Mouse (Mus musculus): Measurements from ENCODE around the gene Tm6sf1. TPM values are rescaled to one million over a fixed set of nuclear protein-coding genes. Genes with fewer than 3 reads are reported as not detected.
A peak's percentile ranks its signal among the peaks of the same experiment; 100 is the strongest.

Gene Tm6sf1
- total and polyA plus RNA-seq, 2 experiments from 2014 or later: 7.0 to 12.9 TPM

GRCm38 (mm10) chr7:81860071-81860470 is 1.3 kb downstream of the Tm6sf1 start:
- 43% methylated on average over 11 of the region's 11 CpGs for WGBS
- Histone ChIP-seq H3K9ac (no peak overlapping the region), H3K4me1 (ENCODE audit: insufficient read depth) (no peaks in the 10 kb centered on the region), H3K4me3 (ENCODE audit: low read depth, low read length) (no peak overlapping the region), H3K27me3 (ENCODE audit: insufficient read depth, low read length) (no peaks in the 10 kb centered on the region; the same call in 1 of the 2 replicates), H3K4me2 (ENCODE audit: low read depth) (peak overlapping the region; percentile 19; the same call in 1 of the 2 replicates), H3K27ac (ENCODE audit: low read depth, low read length) (no peak overlapping the region), H3K36me3 (ENCODE audit: insufficient read depth) (no peaks in the 10 kb centered on the region), H3K9me3 (ENCODE audit: low read length) (no peaks in the 10 kb centered on the region)
- DNase-seq: peak; percentile 19
- ATAC-seq: no peak; the same call in 1 of the 2 replicates
- TF ChIP-seq CTCF (IDR thresholded peaks at IDR 0.05; ENCODE audit: low read depth): no peak

DNA sequence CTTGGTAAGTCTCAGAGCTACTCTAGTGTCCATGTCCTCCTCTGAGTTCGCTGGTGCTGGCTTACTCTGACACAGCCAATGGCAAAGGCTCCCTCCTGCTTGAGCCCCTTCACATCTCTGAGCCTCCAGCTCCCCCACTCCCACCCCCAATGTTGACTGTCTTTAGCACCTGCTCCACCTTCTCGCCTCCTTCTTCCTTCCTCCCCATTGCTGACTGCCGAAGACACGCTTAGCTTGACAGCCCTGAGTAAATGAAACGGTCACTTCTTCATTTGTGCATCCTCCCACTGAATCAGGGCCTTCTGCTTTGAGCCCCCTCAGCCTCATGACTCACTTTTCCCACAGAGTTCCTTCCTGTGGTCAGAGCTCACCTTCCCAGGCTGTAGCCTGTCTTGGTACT is 2.2 kb downstream of the Tm6sf1 start:
- H3K4me2 ChIP-seq (ENCODE audit: low read depth): no peak overlapping the region
- no peak for ATAC-seq
- no peaks in the 10 kb centered on the region for H3K36me3 ChIP-seq (ENCODE audit: insufficient read depth)
- TF ChIP-seq CTCF (IDR thresholded peaks at IDR 0.05; ENCODE audit: low read depth): no peak
- no peaks in the 10 kb centered on the region for H3K9me3 ChIP-seq (ENCODE audit: low read length)
- no peak overlapping the region for H3K27ac ChIP-seq (ENCODE audit: low read depth, low read length)
- H3K9ac ChIP-seq: no peak overlapping the region
- no peaks in the 10 kb centered on the region; the same call in 1 of the 2 replicates for H3K27me3 ChIP-seq (ENCODE audit: insufficient read depth, low read length)
- no peaks in the 10 kb centered on the region for H3K4me1 ChIP-seq (ENCODE audit: insufficient read depth)
- H3K4me3 ChIP-seq (ENCODE audit: low read depth, low read length): no peak overlapping the region
- DNase-seq: no peak
- WGBS: 83% methylated on average over 5 of the region's 5 CpGs

DNA sequence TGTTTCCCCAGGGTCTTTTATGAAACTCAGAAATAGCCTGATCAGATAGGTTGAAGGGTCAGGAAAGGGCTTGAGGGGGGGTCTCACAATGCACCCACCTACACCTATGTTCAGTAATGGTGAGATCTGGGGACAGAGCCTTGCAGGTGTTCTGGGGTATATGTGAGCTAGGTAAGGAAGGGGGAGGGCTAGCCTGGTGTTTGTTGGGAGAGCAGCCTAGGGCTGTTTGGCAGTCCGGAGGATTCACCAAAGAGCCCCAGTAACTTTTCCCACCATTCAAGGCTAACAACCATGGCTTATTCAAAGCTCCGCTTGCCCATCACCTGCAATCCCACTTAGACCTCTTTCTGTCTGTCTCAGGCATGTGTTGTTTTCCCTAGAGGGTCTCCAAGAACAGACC is 2.7 kb downstream of the Tm6sf1 start:
- Histone ChIP-seq H3K4me1 (ENCODE audit: insufficient read depth) (no peaks in the 10 kb centered on the region), H3K4me3 (ENCODE audit: low read depth, low read length) (no peak overlapping the region), H3K36me3 (ENCODE audit: insufficient read depth) (no peaks in the 10 kb centered on the region), H3K9ac (no peak overlapping the region), H3K9me3 (ENCODE audit: low read length) (no peaks in the 10 kb centered on the region), H3K27ac (ENCODE audit: low read depth, low read length) (no peak overlapping the region), H3K4me2 (ENCODE audit: low read depth) (no peak overlapping the region), H3K27me3 (ENCODE audit: insufficient read depth, low read length) (no peaks in the 10 kb centered on the region; the same call in 1 of the 2 replicates)
- no peak for TF ChIP-seq CTCF (IDR thresholded peaks at IDR 0.05; ENCODE audit: low read depth)
- WGBS: 89% methylated on average over 2 of the region's 2 CpGs
- no peak for ATAC-seq
- DNase-seq: no peak

DNA sequence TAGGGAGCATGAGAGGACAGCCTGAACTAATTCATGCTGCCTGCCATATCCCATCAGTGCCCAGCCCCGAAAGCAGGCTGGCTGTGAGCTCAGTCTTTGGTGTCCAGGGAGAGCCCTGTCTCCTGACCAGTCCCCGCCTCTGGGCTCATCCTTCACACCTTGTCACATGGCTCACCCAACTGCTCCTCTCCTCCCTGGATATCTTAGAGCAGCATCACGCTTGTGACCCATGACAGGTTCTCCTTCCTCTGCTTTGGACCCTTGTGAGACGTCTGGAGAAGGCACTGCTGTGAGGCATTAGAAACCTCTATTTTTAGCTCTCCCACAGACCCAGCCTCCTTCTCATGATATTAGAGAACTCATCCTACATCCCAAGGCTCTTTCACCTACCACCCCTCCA is 3.1 kb downstream of the Tm6sf1 start:
- no peaks in the 10 kb centered on the region for H3K36me3 ChIP-seq (ENCODE audit: insufficient read depth)
- no peak for TF ChIP-seq CTCF (IDR thresholded peaks at IDR 0.05; ENCODE audit: low read depth)
- no peak overlapping the region for H3K27ac ChIP-seq (ENCODE audit: low read depth, low read length)
- H3K27me3 ChIP-seq (ENCODE audit: insufficient read depth, low read length): no peaks in the 10 kb centered on the region
- no peaks in the 10 kb centered on the region for H3K4me1 ChIP-seq (ENCODE audit: insufficient read depth)
- DNase-seq: no peak
- no peaks in the 10 kb centered on the region for H3K9me3 ChIP-seq (ENCODE audit: low read length)
- no peak overlapping the region for H3K4me2 ChIP-seq (ENCODE audit: low read depth)
- no peak overlapping the region for H3K9ac ChIP-seq
- no peak for ATAC-seq
- no peak overlapping the region for H3K4me3 ChIP-seq (ENCODE audit: low read depth, low read length)
- WGBS: 78% methylated on average over 4 of the region's 4 CpGs

GRCm38 (mm10) chr7:81862587-81863583 is 4.1 kb downstream of the Tm6sf1 start:
- Histone ChIP-seq H3K36me3 (ENCODE audit: insufficient read depth) (no peaks in the 10 kb centered on the region), H3K4me2 (ENCODE audit: low read depth) (no peak overlapping the region), H3K4me3 (ENCODE audit: low read depth, low read length) (no peak overlapping the region), H3K27ac (ENCODE audit: low read depth, low read length) (no peak overlapping the region), H3K27me3 (ENCODE audit: insufficient read depth, low read length) (no peaks in the 10 kb centered on the region), H3K9me3 (ENCODE audit: low read length) (no peaks in the 10 kb centered on the region), H3K9ac (no peak overlapping the region), H3K4me1 (ENCODE audit: insufficient read depth) (no peaks in the 10 kb centered on the region)
- no peak for ATAC-seq
- no peak for TF ChIP-seq CTCF (IDR thresholded peaks at IDR 0.05; ENCODE audit: low read depth)
- WGBS: 73% methylated on average over 24 of the region's 24 CpGs
- DNase-seq: no peak

- ATAC-seq (no peak), DNase-seq (no peak)
- no peak for TF ChIP-seq CTCF (IDR thresholded peaks at IDR 0.05; ENCODE audit: low read depth)
- Histone ChIP-seq H3K4me1 (ENCODE audit: insufficient read depth) (no peaks in the 10 kb centered on the region), H3K9ac (no peak overlapping the region), H3K36me3 (ENCODE audit: insufficient read depth) (no peaks in the 10 kb centered on the region), H3K9me3 (ENCODE audit: low read length) (no peaks in the 10 kb centered on the region), H3K27ac (ENCODE audit: low read depth, low read length) (no peak overlapping the region), H3K4me3 (ENCODE audit: low read depth, low read length) (no peak overlapping the region), H3K4me2 (ENCODE audit: low read depth) (no peak overlapping the region), H3K27me3 (ENCODE audit: insufficient read depth, low read length) (no peaks in the 10 kb centered on the region)
- WGBS: 89% methylated on average over 6 of the region's 6 CpGs
These were observed 5.8 kb downstream of the Tm6sf1 start for GRCm38 (mm10) chr7:81864552-81864951.

DNA sequence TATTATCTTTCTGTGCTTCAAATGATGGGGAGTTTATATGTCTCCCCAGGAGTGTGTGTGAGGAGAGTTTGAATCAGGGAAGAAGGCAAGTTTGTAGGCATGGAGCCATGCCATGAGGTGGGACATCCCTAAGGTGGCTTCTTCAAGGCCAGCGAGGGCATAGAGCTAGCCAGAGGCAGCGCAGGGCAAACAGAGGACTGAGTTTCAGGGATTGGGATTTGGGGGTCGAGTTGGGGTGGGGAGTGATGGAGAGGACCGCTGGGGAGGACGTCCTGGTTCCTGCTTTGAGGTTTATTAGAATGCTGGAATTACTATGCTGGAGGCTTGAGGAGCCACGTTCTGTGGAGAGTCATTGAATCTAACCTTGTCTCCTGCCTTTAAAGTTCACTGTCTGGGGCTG is 7.1 kb downstream of the Tm6sf1 start:
- 97% methylated on average over 6 of the region's 6 CpGs for WGBS
- no peak overlapping the region for H3K4me2 ChIP-seq (ENCODE audit: low read depth)
- no peaks in the 10 kb centered on the region for H3K9me3 ChIP-seq (ENCODE audit: low read length)
- ATAC-seq: no peak
- no peak for TF ChIP-seq CTCF (IDR thresholded peaks at IDR 0.05; ENCODE audit: low read depth)
- H3K27me3 ChIP-seq (ENCODE audit: insufficient read depth, low read length): no peaks in the 10 kb centered on the region
- no peak overlapping the region for H3K4me3 ChIP-seq (ENCODE audit: low read depth, low read length)
- H3K9ac ChIP-seq: no peak overlapping the region
- no peak overlapping the region for H3K27ac ChIP-seq (ENCODE audit: low read depth, low read length)
- no peaks in the 10 kb centered on the region for H3K36me3 ChIP-seq (ENCODE audit: insufficient read depth)
- no peak for DNase-seq
- no peaks in the 10 kb centered on the region for H3K4me1 ChIP-seq (ENCODE audit: insufficient read depth)
